Mouse (Mus musculus) thymus, postnatal 25 days (tissue): ENCODE measurements at regions not wholly inside any gene's neighbourhood (a gene's known extent, or its start where the extent isn't known, plus 50 kb on each side); places are given as distances from the start of the nearest gene placed in this dataset.
A peak's percentile ranks its signal among the peaks of the same experiment; 100 is the strongest.
"Not testable (repeated sequence)": the region's sequence is repeated elsewhere in the genome, so short reads cannot be mapped to it uniquely, and the experiment has no call there.

Experiments
- DNase-seq: peaks from one replicate; pipeline ENCODE4 v3.0.0; 2022

GRCm38 (mm10) chrX:162359767-162360545, 200.4 kb upstream of the Nhs start:
- DNase-seq = no peak

GRCm38 (mm10) chrX:162348341-162348740, 188.8 kb upstream of the Nhs start:
- no peak for DNase-seq

DNA sequence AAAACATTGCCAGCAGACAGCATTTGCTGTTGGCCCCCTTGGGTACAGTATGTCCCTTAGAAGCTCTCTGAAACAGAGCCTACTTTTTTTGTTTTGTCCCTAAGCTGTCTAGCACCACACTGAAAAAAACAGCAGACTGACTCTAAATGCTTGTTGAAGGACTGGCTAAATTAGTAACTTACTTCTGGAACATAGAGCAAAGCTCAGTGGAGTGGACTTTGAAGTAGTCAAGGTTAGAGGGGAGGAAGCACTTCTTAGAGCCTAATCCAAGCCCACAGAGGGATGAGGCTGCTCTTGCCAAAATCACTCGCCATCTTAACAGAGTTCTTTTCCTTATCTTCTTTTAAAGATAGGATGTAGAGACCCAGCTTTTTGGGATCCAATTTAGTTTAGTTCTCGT, 188.4 kb upstream of the Nhs start:
- no peak for DNase-seq

- no peak for DNase-seq
Measured at GRCm38 (mm10) chrX:162345497-162346143, 186.1 kb upstream of the Nhs start.

DNA sequence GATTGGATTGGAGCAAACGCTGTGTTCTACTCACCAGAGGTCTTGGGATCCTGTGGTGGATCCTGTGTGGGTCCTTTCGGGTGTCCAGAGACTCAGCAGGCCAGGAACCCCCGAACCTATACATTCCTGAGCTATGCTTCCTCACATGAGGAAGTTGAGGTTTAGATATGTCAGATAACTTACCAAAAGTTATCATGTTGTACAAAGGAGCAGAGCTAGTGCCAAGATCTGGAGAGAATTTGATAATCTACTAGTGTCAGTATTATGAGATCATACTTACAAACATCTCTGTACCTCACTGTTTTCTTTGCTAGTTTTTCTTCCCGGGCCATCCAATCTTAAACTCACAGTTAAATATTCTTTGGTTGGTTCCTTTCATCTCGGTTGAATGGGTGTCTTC, 172.6 kb upstream of the Nhs start:
- DNase-seq = no peak

- DNase-seq = no peak
Measured at GRCm38 (mm10) chrX:162307646-162308045, 148.1 kb upstream of the Nhs start.

DNA sequence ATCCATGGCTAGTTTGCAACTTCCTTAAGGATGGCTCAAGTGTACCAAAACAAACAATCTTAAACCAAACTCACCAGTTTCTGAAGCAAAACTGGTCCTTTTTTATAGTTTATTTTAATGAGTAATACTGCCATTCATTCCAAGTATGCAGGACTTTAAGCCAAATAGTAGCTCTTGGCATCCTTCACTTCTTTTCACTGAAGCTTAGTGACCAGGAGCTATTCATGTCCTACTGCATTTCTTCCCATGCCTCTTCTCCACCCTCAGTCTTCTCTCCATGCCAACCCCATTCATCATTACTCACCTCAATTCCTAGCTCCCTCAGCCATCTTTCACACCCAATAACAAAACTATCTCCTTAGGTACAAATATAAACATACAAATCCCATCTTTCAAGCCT, 144.6 kb upstream of the Nhs start:
- DNase-seq = no peak

GRCm38 (mm10) chrX:162302788-162303187, 143.3 kb upstream of the Nhs start:
- DNase-seq = no peak

- DNase-seq = no peak
Measured at GRCm38 (mm10) chrX:162291234-162291633, 131.7 kb upstream of the Nhs start.

DNA sequence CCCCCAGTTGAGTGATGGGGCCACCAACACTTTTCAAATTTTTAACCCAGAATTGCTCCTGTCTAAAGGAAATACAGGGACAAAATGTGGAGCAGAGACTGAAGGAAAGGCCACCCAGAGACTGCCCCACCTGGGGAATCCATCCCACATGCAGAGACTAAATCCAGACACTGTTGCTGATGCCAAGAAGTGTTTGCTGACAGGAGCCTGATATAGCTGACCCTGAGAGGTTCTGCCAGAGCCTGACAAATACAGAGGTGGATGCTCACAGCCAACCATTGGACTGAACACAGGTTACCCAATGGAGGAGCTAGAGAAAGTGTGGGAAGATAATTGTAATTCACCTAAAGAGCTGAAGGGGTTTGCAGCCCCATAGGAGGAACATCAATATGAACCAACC, 126.6 kb upstream of the Nhs start:
- not testable (repeated sequence) for DNase-seq

DNA sequence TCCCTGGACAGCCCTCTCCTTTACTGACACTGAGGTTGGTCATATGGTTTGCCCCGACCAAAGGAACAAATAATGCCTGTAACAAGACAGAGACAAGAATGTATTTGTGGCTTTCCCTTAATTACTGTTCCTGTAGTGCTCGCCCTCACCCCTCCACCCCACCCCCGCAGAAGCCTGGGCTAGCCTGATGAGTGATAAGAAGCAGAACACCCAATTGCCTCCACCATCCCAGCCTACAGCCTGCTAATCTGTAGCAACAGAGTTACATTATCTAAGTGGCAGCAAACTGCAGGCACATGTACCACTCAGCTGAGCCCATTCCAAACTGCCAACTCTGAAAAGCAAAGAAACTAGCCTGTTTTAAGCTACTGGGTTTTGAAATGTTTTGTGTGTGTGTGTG, 124.7 kb upstream of the Nhs start:
- no peak for DNase-seq

DNA sequence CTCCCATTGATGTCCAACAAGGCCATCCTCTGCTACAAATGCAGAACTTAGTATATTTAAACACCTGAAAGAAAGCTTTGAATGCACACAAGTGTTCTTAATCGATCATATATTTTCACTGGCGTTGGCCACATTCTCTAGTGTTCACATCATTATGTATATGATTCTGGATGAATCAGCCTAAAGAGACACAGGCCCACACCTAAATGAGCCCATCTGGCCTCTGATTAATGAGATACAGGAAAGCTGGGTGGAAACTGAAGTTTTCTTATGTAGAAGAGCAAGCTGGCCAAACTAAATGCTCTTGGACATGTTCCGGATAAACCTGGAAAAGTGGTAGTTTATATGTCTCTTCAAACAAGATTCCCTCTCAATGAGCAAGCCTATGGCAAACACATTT, 123.2 kb upstream of the Nhs start:
- DNase-seq = no peak

DNA sequence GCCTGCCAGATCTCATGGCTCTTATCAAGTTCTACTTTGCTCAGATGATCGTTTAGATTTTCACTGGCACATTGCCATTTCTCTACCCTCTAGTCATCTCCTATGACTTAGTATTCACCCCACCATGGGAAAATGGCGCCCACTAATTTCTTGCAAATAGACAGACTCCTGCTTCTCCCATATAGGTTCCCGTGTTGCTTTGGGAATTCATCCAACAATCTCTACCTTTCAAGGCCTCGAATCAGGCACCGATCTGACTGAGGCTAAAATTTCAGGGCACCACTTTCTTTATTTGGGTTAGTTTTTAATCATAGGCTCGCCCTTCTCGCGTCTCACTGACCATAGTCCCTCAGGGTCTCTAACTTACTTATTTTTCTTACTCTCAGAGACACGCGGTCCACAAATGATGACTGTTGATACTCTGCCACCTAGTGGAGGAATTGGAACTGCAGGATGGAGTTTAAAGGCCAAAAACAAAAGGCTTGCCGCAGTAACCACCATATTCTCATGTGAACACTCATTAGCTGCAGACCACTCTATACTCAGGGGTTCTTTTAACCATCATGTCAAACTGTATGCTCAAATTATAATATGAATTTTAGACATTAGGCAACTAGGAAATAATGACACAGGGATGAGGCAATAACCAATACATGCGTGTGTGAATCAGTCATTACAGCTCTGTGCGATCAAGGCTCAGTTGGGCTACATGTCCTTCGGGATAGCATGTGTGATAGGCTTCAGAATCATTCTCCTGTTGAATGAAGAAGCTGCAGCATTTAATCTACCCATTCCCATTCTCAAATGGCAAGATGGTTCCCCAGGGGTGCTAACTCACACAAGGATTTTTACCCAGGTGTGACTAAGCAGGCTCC, 119.5 kb upstream of the Nhs start:
- peak; percentile 1 for DNase-seq

GRCm38 (mm10) chrX:162274581-162274980, 115.1 kb upstream of the Nhs start:
- DNase-seq = no peak

GRCm38 (mm10) chrX:162271189-162271588, 111.7 kb upstream of the Nhs start:
- DNase-seq = no peak

GRCm38 (mm10) chrX:162268918-162269317, 109.4 kb upstream of the Nhs start:
- DNase-seq = no peak

DNA sequence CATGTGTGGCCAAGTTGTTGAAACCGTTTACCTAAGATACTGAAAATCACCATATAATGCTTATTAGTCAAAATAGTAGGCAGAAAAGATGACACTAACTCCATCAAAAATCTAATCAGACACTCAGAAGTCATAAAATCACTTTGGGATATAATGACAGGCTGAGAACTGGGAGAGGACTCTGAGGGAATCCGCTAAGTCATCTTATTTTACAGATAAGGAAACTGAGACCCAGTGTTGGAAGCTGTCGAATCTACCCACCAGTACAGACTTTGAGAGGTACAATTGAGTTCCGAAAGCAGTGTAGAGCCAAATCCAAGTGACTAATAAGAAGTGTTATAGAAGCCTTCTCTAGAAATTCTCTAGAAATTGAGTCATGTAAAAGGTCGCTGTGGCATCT, 108.6 kb upstream of the Nhs start:
- DNase-seq = no peak

- DNase-seq = no peak
Measured at GRCm38 (mm10) chrX:162267679-162268078, 108.1 kb upstream of the Nhs start.

- no peak for DNase-seq
Measured at GRCm38 (mm10) chrX:162266769-162267168, 107.2 kb upstream of the Nhs start.

DNA sequence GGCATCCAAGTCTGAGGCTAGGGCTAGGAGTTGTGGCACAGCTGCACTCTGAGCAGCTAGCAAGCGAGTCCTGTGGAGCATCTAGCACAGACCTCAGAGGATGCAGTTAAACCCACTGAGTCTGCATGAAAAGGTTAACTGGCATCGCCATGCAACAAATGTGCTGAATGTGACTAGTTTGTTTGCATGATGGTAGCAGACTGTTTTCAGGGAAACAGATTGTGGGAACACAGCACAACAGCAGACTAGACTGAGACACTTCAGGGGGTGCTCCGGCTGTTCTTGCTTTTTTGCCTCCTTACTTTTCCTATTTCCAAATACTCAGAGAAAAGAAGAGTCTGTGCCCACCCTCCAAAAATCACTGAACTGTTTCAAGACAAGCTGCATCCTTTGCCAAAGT, 97.9 kb upstream of the Nhs start:
- DNase-seq = no peak

GRCm38 (mm10) chrX:162255873-162256272, 96.3 kb upstream of the Nhs start:
- no peak for DNase-seq

GRCm38 (mm10) chrX:162241291-162241690, 81.8 kb upstream of the Nhs start:
- DNase-seq = no peak

DNA sequence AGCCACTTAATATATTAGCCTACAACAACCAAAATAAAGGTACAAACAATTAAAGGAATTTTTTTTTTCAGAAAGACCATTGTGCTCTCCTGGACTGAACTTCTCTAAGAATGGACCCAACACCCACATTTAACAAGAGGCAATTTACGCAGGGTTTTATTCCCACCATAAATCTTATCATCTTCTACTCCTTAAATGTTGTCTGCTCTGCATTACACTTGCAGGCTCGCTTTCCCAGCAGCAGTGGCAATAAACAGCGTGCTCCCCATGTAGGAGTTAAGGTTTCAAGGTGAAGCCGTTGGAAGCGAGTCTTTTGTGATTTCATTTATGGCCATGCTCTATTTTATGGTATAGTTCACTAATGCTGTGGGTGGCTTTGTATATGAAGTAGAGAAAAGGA, 76.0 kb upstream of the Nhs start:
- DNase-seq = no peak

DNA sequence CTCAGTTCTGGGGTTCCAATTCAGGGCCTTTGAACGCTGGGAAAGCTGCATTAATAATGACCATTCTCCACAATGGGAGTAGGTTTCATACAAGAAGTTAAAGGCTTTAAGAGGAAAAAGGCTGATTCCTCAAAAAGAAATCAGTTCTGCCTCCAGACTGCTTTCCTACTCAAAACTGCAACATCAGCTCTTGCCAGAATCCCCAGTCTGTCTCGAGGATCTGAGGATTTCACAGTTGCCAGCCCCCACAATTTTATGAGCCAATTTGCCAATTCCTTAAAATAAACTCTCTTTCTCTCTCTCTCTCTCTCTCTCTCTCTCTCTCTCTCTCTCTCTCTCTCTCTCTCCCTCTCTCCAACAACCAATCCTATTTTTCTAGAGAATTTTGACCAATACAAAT, 51.3 kb upstream of the Nhs start:
- DNase-seq = no peak
